Mouse (Mus musculus): ENCODE data around the gene Zbtb38.

GRCm38 (mm10) chr9:96699276-96700035 lies 53.2 kb downstream of the Zbtb38 start:
- TF ChIP-seq CHD2 (IDR thresholded peaks at IDR 0.05; ENCODE audit: low read depth, low read length) (no peak), ZNF384 (IDR thresholded peaks at IDR 0.05; ENCODE audit: low read depth, low read length) (no peak), HCFC1 (IDR thresholded peaks at IDR 0.05; ENCODE audit: borderline replicate concordance, insufficient read depth, low read length) (no peak), ZC3H11A (IDR thresholded peaks at IDR 0.05; ENCODE audit: borderline replicate concordance, low read depth, low read length) (no peak), MAFK (IDR thresholded peaks at IDR 0.05; ENCODE audit: insufficient read depth, low read depth, low read length) (no peak)
